Mouse (Mus musculus) testis, adult 2 months (tissue): Measurements from ENCODE around the gene Speg. TPM values are rescaled to one million over a fixed set of nuclear protein-coding genes. Genes with fewer than 3 reads are reported as not detected.

Experiments used
- H3K27ac ChIP-seq: fragments of 200-500 bp; 2 replicates; pipeline ENCODE4 v1.5.1; 2012; ENCODE audit warnings: low read depth, low read length; ENCODE audit not compliant: control insufficient read depth, insufficient read depth
- H3K27me3 ChIP-seq: fragments of 200-500 bp; 2 replicates; pipeline ENCODE4 v1.6.1; 2012; ENCODE audit warnings: mild to moderate bottlenecking, low read length, moderate library complexity; ENCODE audit not compliant: control insufficient read depth, insufficient read depth
- H3K36me3 ChIP-seq: fragments of 200-500 bp; 2 replicates; pipeline ENCODE4 v1.6.1; 2012; ENCODE audit warnings: mild to moderate bottlenecking, low read length; ENCODE audit not compliant: control insufficient read depth, insufficient read depth
- H3K4me1 ChIP-seq: fragments of 200-500 bp; 2 replicates; pipeline ENCODE4 v1.6.1; 2012; ENCODE audit warnings: low read length; ENCODE audit not compliant: control insufficient read depth, insufficient read depth
- H3K4me3 ChIP-seq: fragments of 200-500 bp; 2 replicates; pipeline ENCODE4 v1.5.1; 2012; ENCODE audit warnings: low read depth, mild to moderate bottlenecking, low read length, moderate library complexity, mixed read lengths; ENCODE audit not compliant: control insufficient read depth
- CTCF ChIP-seq: fragments of 200-500 bp; IDR thresholded peaks from 2 replicates; pipeline ENCODE4 v1.5.1; 2012; ENCODE audit warnings: low read depth, mild to moderate bottlenecking, inconsistent platforms, low read length, moderate library complexity; ENCODE audit not compliant: control insufficient read depth, insufficient read depth, insufficient replicate concordance
- POLR2A ChIP-seq: fragments of 200-500 bp; IDR thresholded peaks from 2 replicates; pipeline ENCODE4 v1.6.1; 2012; ENCODE audit warnings: low read depth, mild to moderate bottlenecking, inconsistent platforms, low read length, moderate library complexity; ENCODE audit not compliant: control insufficient read depth
- polyA plus RNA-seq: library from polyadenylated mRNA; depleted of rRNA; stranded (reverse); fragments of >200 nt; gene quantifications from 2 replicates; pipeline ENCODE4 v1.2.3, GENCODE M21; 2012

The Speg gene
- polyA plus RNA-seq, 1 experiment = 1.4 TPM

DNA sequence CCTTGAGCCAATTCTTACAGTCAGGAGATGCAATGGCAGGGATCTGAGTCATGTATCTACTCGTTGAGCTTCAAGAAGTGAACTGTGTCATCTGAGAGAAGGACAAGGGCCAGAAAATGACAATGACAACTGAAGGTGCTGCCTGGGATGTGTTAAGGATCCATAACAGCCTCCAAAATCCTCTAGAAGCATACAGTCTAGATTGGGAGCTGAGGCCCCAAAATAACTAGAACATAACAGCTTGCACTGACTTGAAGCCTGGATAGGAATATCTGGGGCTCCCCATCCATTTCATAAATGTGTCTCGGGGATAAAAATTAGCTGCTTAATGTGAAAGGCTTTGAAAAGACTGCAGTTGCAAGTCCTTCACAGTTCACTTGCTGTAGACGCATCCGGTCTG is 17.1 kb upstream of the Speg start:
- Histone ChIP-seq H3K4me3 (no peak overlapping the region), H3K4me1 (peaks cover 9% of the 10 kb centered on the region), H3K27me3 (no peaks in the 10 kb centered on the region; the same call in 1 of the 2 replicates), H3K27ac (no peak overlapping the region), H3K36me3 (no peaks in the 10 kb centered on the region)
- TF ChIP-seq POLR2A = no peak
- TF ChIP-seq CTCF = no peak

DNA sequence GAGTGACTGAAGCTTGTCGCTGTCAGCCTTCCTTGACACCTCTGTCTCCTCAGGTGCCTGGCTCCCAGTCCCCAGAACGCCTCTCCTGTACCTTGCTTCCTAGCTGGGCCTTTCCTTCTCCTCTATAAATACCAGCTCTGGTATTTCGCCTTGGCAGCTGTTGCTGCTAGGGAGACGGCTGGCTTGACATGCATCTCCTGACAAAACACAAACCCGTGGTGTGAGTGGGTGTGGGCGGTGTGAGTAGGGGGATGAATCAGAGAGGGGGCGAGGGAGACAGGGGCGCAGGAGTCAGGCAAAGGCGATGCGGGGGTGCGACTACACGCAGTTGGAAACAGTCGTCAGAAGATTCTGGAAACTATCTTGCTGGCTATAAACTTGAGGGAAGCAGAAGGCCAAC is 15.8 kb upstream of the Speg start:
- TF ChIP-seq CTCF = no peak
- TF ChIP-seq POLR2A = no peak
- Histone ChIP-seq H3K36me3 (no peaks in the 10 kb centered on the region), H3K4me1 (peaks cover 9% of the 10 kb centered on the region), H3K27ac (no peak overlapping the region), H3K4me3 (no peak overlapping the region), H3K27me3 (no peaks in the 10 kb centered on the region; the same call in 1 of the 2 replicates)

DNA sequence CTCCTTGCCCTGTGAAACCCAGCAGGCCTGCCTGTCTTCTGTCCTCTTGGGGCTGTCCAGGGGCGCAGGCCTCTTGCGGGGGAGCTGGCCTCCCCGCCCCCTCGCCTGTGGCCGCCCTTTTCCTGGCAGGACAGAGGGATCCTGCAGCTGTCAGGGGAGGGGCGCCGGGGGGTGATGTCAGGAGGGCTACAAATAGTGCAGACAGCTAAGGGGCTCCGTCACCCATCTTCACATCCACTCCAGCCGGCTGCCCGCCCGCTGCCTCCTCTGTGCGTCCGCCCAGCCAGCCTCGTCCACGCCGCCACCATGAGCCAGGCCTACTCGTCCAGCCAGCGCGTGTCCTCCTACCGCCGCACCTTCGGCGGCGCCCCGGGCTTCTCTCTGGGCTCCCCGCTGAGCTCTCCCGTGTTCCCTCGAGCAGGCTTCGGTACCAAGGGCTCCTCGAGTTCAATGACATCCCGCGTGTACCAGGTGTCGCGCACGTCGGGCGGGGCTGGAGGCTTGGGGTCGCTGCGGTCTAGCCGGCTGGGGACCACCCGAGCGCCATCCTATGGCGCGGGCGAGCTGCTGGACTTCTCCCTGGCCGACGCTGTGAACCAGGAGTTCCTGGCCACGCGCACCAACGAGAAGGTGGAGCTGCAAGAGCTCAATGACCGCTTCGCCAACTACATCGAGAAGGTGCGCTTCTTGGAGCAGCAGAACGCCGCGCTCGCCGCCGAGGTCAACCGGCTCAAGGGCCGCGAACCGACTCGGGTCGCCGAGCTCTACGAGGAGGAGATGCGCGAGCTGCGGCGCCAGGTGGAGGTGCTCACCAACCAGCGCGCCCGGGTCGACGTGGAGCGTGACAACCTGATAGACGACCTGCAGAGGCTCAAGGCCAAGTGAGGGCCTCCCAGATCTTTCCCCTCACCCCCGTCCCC is 14.7 kb upstream of the Speg start, which contains the start of gene Des:
Gene Des (plus strand): TSS at position 218 of the 920 bp plus-strand sequence.
- Histone ChIP-seq H3K27ac (no peak within 1 kb of the TSS), H3K4me1 (peaks cover 9% of the 10 kb centered on the region), H3K4me3 (peak within 1 kb of the TSS; percentile 78), H3K36me3 (no peaks in the 10 kb centered on the region), H3K27me3 (no peaks in the 10 kb centered on the region; the same call in 1 of the 2 replicates)
- TF ChIP-seq CTCF (no peak), POLR2A (no peak)

DNA sequence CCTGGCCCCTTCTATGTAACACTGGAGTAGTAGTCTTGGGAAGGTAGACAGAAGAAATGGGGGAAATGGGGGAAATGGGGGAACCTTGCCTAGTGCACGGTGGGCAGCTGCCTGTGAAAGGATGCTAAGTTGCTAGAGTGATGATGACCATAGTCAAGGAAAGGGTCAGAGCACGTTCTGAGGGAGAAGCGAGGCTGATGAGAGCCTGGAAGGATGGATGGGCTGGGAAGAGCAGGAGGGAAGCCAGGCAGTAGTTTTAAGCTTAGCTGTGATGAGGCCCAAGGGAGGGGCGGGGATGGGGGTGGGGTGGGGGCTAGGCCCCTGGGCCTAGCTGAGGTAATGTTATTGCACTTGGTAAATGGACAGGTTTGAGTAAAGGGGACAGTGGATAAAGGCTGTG is 14.0 kb upstream of the Speg start:
- Histone ChIP-seq H3K4me1 (peaks cover 9% of the 10 kb centered on the region), H3K27me3 (no peaks in the 10 kb centered on the region; the same call in 1 of the 2 replicates), H3K27ac (no peak overlapping the region), H3K4me3 (no peak overlapping the region; the same call in 1 of the 2 replicates), H3K36me3 (no peaks in the 10 kb centered on the region)
- no peak for TF ChIP-seq POLR2A
- no peak for TF ChIP-seq CTCF

DNA sequence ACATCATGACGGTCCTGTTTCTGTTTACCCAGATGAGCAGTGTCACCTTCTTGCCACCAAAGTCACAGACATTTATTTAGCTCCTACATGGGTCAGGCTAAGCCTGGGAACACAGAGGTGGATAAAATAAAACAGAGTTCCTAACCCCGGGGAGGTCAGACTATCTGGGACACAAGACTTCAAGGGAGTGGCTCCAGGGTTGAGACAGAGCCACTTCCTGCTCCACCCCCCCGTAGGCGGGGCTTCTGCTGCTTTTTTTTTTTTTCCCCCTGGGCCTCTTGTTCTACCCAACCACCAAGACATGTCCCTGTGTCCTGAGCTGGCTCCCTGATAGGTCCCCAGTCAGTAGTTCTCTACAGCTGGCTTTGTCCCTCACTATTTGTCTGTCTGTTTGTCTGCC is 13.3 kb upstream of the Speg start:
- no peaks in the 10 kb centered on the region; the same call in 1 of the 2 replicates for H3K27me3 ChIP-seq
- H3K36me3 ChIP-seq = no peaks in the 10 kb centered on the region
- no peak for TF ChIP-seq POLR2A
- peaks cover 9% of the 10 kb centered on the region for H3K4me1 ChIP-seq
- H3K4me3 ChIP-seq = no peak overlapping the region
- no peak overlapping the region for H3K27ac ChIP-seq

DNA sequence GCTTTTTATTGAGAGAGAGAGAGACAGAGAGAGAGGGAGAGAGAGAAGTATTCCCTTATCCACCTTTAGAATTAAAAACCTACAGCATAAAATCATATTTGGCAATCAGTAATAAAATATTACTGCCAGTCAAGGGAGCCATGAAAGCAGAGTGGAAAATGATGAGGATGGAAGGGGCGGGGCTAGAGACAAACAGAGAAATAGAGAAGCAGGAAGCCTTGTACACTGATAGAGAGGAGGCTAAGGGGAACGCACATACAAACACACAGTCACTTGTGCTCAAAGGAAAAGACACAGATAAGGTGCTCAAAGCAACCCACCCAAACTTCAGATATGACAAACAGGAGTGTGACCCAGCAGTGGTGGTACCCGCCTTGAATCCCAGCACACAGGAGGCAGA is 11.2 kb upstream of the Speg start:
- H3K4me1 ChIP-seq = peaks cover 9% of the 10 kb centered on the region
- H3K27ac ChIP-seq = no peak overlapping the region
- H3K4me3 ChIP-seq = no peak overlapping the region
- H3K36me3 ChIP-seq = no peaks in the 10 kb centered on the region
- no peak for TF ChIP-seq CTCF
- no peak for TF ChIP-seq POLR2A
- H3K27me3 ChIP-seq = no peaks in the 10 kb centered on the region; the same call in 1 of the 2 replicates

- Histone ChIP-seq H3K27ac (no peak overlapping the region), H3K4me1 (peaks cover 12% of the 10 kb centered on the region), H3K27me3 (no peaks in the 10 kb centered on the region), H3K36me3 (no peaks in the 10 kb centered on the region), H3K4me3 (no peak overlapping the region)
- TF ChIP-seq POLR2A = no peak
- TF ChIP-seq CTCF = no peak
Observed at GRCm38 (mm10) chr1:75365510-75366137, 9.5 kb upstream of the Speg start.
